Mouse (Mus musculus) left cerebral cortex, adult 2 months (tissue): Measurements from ENCODE around the gene Atg9a. TPM values are rescaled to one million over a fixed set of nuclear protein-coding genes. Genes with fewer than 3 reads are reported as not detected.

Source experiments
- DNase-seq, 2 experiments: peaks; one replicate each; pipeline ENCODE4 v3.0.0; 2021 to 2022; ENCODE audit warnings: low spot score in 2 of 2, mixed read lengths in 1 of 2; ENCODE audit errors: extremely low spot score in 1 of 2
- H3K27ac ChIP-seq: fragments of 200-600 bp; 2 replicates; pipeline ENCODE4 v1.8.1; 2022
- H3K4me3 ChIP-seq: fragments of 200-600 bp; 2 replicates; pipeline ENCODE4 v1.8.1; 2022
- CTCF ChIP-seq: fragments of 200-600 bp; IDR thresholded peaks from 2 replicates; pipeline ENCODE4 v1.8.1; 2022; ENCODE audit warnings: antibody characterized with exemption, mild to moderate bottlenecking, moderate library complexity
- intact Hi-C: fragments of 180-260 bp; cut with DNase I; formaldehyde crosslinking; loops from one replicate; pipeline ENCODE4 v1.15.1; 2025
- total RNA-seq, 2 experiments: library from RNA; stranded (reverse); gene quantifications; 2 replicates each; pipeline ENCODE4 v1.2.3; 2021

Atg9a gene
- total RNA-seq, 2 experiments from 2014 or later: 131 to 132 TPM

GRCm38 (mm10) chr1:75158990-75159389, 33.0 kb downstream of the Atg9a start:
- intact Hi-C loops: no loop called here
- Histone ChIP-seq H3K4me3 (no peak overlapping the region), H3K27ac (no peak overlapping the region)
- TF ChIP-seq CTCF: no peak
- no peak for DNase-seq

DNA sequence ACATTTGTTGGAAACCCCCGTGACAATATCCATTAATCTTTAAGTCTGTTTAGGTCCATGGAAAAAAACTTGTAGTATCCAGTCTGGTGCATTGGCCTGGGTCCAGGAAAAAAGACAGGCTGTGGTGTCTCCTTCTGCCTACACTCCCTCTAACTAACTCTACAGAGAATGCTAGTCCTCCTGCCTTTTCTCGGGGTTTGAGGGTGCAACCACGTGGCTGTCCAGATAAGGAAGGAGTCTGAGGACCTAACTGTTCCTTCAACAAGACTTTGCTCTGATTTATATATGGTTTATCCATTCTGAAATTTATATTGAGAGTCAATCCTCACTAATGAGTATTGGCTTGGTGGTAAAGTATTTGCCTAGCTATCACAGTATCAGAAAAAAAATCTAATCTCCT, 36.2 kb downstream of the Atg9a start:
- Histone ChIP-seq H3K4me3 (no peak overlapping the region), H3K27ac (no peak overlapping the region)
- TF ChIP-seq CTCF: no peak
- intact Hi-C loops: no loop called here
- DNase-seq: no peak

DNA sequence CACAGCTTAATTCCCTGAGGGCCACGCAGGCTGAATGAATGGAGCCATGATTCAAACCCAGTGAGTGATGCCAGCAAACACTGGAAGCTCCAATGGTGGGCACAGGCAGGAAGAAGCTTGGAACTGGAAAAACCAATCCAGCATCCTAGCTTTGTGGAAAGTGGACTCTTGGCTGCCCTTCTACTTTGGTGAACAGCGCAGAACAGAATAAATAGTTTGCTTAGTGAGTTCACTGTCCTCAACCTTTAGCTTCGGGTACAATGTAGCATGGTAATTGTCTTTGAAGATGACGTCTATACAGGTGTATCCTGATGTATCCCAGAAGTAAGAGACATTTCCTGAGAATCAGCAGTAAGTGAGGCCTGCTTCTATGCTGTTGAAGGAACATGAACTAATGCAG, 43.3 kb downstream of the Atg9a start:
- H3K27ac ChIP-seq: no peak overlapping the region
- intact Hi-C loops: no loop called here
- no peak for DNase-seq
- H3K4me3 ChIP-seq: no peak overlapping the region
- TF ChIP-seq CTCF: no peak

GRCm38 (mm10) chr1:75147411-75148135, 44.4 kb downstream of the Atg9a start:
- intact Hi-C loops: no loop called here
- TF ChIP-seq CTCF: no peak
- H3K27ac ChIP-seq: no peak overlapping the region

DNA sequence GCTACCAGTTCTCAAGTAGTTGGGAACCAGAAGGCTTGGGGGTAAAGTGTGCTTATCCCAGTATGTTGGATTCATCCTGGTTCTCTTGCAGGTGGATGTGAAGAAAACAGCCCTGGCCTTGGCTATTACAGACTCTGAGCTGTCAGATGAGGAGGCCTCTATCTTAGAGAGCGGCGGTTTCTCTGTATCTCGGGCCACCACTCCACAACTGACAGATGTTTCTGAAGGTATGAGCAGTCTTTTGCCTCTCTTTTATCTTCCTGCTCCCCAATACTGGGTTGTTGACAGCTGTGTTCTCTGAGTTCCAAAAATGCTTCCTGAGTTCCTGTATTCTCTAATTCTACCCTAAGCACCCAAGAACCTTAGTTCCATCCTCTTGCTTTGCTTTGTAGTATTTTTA, 46.4 kb downstream of the Atg9a start:
- H3K27ac ChIP-seq: no peak overlapping the region
- DNase-seq: no peak
- intact Hi-C loops: no loop called here

More at GRCm38 (mm10) chr1:75147411-75148135, 44.4 kb downstream of the Atg9a start:
- no peak for DNase-seq
- no peak overlapping the region for H3K4me3 ChIP-seq

GRCm38 (mm10) chr1:75142301-75143261, 49.4 kb downstream of the Atg9a start, which contains the start of the genes Cnppd1 and Retreg2:
Gene Cnppd1, minus strand, starts transcription at chr1:75142711.
Gene Retreg2, plus strand, starts transcription at chr1:75142778.
- intact Hi-C loops: loop anchor here (2.0 kb wide), 2 partner anchors 26 to 38 kb away; partner anchors contain the start of genes Abcb6 and Zfand2b
- H3K27ac ChIP-seq: peak within 1 kb of the TSS; percentile 99
- peak within 1 kb of the TSS; percentile 77 for H3K4me3 ChIP-seq
- DNase-seq: peak; percentile 96
- peak; percentile 63 for TF ChIP-seq CTCF

More for the DNA sequence above, 46.4 kb downstream of the Atg9a start:
- no peak overlapping the region for H3K4me3 ChIP-seq
- no peak for TF ChIP-seq CTCF

DNA sequence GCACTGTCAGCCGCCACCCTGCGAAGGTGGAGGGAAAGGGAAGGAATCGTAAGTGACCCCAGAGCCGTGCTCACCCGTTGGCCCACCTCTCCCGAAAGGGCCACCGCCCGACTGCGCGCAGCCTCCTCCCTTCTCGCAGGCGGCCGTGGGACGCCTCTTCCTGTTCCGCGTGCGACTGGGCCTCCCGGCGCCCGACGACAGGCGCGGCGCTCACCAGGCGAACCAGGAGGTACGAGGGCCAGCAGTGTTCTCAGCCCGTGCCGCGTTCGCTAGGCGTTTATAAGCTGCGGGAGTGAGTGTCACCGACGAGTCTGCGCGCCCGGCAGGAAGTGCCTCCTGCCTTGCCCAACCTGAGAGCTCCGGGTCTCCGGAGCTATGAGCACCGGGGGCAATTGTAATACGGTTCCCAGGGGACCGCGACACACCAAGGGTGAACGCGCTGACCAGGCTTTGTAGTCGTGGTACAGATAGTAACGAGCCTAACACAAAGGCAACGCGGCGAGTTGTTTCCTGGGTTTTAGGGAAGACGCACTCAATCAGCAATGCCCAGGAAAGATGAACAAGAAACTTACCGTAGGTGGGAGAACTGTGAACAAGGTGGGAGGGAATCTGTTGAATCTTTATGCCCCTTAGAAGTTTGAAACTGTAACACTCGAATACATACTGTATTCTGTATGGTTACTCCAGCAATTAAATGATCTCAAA, 50.4 kb downstream of the Atg9a start:
- Histone ChIP-seq H3K4me3 (peak overlapping the region; percentile 77), H3K27ac (peak overlapping the region; percentile 99)
- intact Hi-C loops: loop anchor here (2.0 kb wide), 2 partner anchors 27 to 39 kb away; partner anchors contain the start of genes Abcb6 and Zfand2b
- no peak for TF ChIP-seq CTCF
- peak; percentile 60 to 64 for DNase-seq

- no peak for DNase-seq
- H3K4me3 ChIP-seq: peak overlapping the region; percentile 77
- peak overlapping the region; percentile 99 for H3K27ac ChIP-seq
- TF ChIP-seq CTCF: no peak
- intact Hi-C loops: no loop called here
These were observed 51.3 kb downstream of the Atg9a start for GRCm38 (mm10) chr1:75140601-75141190.

GRCm38 (mm10) chr1:75138448-75138847, 53.5 kb downstream of the Atg9a start:
- H3K27ac ChIP-seq: no peak overlapping the region
- no peak for TF ChIP-seq CTCF
- DNase-seq: no peak
- H3K4me3 ChIP-seq: no peak overlapping the region
- intact Hi-C loops: no loop called here

DNA sequence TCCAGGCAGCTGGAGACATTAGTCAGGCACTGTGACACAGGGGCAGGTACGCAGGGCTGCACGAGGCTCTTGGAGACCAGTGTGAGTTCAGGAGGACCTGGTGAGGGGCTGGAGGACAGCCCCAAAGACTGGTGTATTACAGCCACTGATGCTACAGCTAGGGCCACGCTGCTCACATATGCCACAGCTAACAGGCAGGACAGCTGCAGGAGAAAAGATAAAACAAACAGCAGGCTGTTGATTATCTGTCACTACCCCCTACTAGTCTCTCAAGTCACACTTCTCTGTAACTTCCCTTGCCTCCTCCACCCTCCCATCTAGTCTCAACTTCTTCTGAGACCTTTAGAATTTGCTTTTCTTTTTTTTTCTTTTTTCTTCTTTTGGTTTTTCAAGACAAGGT, 55.3 kb downstream of the Atg9a start:
- TF ChIP-seq CTCF: no peak
- intact Hi-C loops: no loop called here
- no peak for DNase-seq
- Histone ChIP-seq H3K4me3 (no peak overlapping the region), H3K27ac (no peak overlapping the region)

GRCm38 (mm10) chr1:75136293-75136692, 55.7 kb downstream of the Atg9a start:
- DNase-seq: no peak
- TF ChIP-seq CTCF: no peak
- H3K4me3 ChIP-seq: no peak overlapping the region
- intact Hi-C loops: no loop called here
- no peak overlapping the region for H3K27ac ChIP-seq
